Mouse (Mus musculus): ENCODE measurements around the gene Lmo2.

DNA sequence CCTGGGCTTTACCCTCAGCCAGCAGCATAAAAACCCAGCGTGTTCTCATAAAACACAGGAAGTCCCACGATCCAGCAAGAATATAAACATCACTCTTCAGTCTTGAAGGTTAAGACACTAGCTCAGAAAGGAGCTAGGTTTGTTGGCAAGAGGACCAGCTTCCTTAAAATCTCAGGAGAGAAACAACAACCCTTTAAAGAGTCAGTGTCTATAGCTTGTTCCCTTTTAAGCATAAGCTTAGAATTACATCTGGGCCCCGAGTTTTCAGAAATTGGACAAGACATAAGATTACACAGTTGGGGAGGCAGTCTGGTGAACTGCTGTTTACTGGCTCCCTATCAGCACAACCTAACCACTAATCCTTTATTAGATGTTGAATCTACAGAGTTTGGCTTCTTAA lies 14.1 kb downstream of the Lmo2 start:
- no peak for TF ChIP-seq CTCF (conservative IDR thresholded peaks at IDR 0.05; ENCODE audit: low read length)
- TF ChIP-seq POU5F1 (IDR thresholded peaks at IDR 0.05; ENCODE audit: borderline replicate concordance, low read length): no peak
- TF ChIP-seq NANOG (IDR thresholded peaks at IDR 0.05; ENCODE audit: borderline replicate concordance, low read length): no peak

All from E14TG2a.4 (cell line).